Mouse (Mus musculus) CH12.LX (cell line): ENCODE results near the gene Map3k6.
A peak's percentile ranks its signal among the peaks of the same experiment; 100 is the strongest.

Source experiments
- CTCF ChIP-seq, 2 experiments: IDR thresholded peaks in 1 of 2; conservative IDR thresholded peaks in 1 of 2; 2 replicates each; pipeline ENCODE4 v1.5.1; 2011 to 2012; ENCODE audit warnings: low read depth in 2 of 2, low read length in 2 of 2, improper control_type of control experiment in 1 of 2, inconsistent platforms in 1 of 2, mild to moderate bottlenecking in 1 of 2, moderate library complexity in 1 of 2
- E2F4 ChIP-seq: IDR thresholded peaks from 2 replicates; pipeline ENCODE4 v1.6.1; 2011; ENCODE audit warnings: low read depth, low read length, improper control_type of control experiment; ENCODE audit not compliant: insufficient replicate concordance
- EP300 ChIP-seq: IDR thresholded peaks from 2 replicates; pipeline ENCODE4 v1.6.1; 2011; ENCODE audit warnings: low read length, improper control_type of control experiment
- ETS1 ChIP-seq: conservative IDR thresholded peaks from 2 replicates; pipeline ENCODE4 v1.6.1; 2012; ENCODE audit warnings: low read depth, mild to moderate bottlenecking, inconsistent platforms, low read length, improper control_type of control experiment, moderate library complexity
- MXI1 ChIP-seq: IDR thresholded peaks from 2 replicates; pipeline ENCODE4 v1.6.1; 2011; ENCODE audit warnings: mild to moderate bottlenecking, low read depth, low read length, improper control_type of control experiment
- POLR2A ChIP-seq: IDR thresholded peaks from 2 replicates; pipeline ENCODE4 v1.6.1; 2011; ENCODE audit warnings: low read depth, mild to moderate bottlenecking, improper control_type of control experiment, low read length
- RAD21 ChIP-seq: IDR thresholded peaks from 2 replicates; pipeline ENCODE4 v1.6.1; 2011; ENCODE audit warnings: low read depth, mild to moderate bottlenecking, low read length, improper control_type of control experiment, moderate library complexity
- SMC3 ChIP-seq: IDR thresholded peaks from 2 replicates; pipeline ENCODE4 v1.6.1; 2011; ENCODE audit warnings: low read depth, low read length, improper control_type of control experiment
- TCF12 ChIP-seq: IDR thresholded peaks from 2 replicates; pipeline ENCODE4 v1.6.1; 2014; ENCODE audit warnings: low read depth, mild to moderate bottlenecking, inconsistent platforms, low read length, improper control_type of control experiment
- USF2 ChIP-seq: conservative IDR thresholded peaks from 2 replicates; pipeline ENCODE4 v1.6.1; 2011; ENCODE audit warnings: low read depth, low read length, improper control_type of control experiment
- ZNF384 ChIP-seq: IDR thresholded peaks from 2 replicates; pipeline ENCODE4 v1.6.1; 2012; ENCODE audit warnings: low read depth, low read length, improper control_type of control experiment, inconsistent platforms

- TF ChIP-seq SMC3 (peak; percentile 79), USF2 (no peak), TCF12 (no peak), EP300 (no peak), CTCF (conservative IDR thresholded peaks at IDR 0.05 in 1 of 2, IDR thresholded peaks at IDR 0.05 in 1 of 2; ENCODE audit: low read depth in 2 of 2, low read length in 2 of 2) (peak; percentile 17 to 88; a peak in 2 of 4 replicates), E2F4 (no peak), RAD21 (peak; percentile 79), POLR2A (no peak), ETS1 (no peak), MXI1 (no peak), ZNF384 (peak; percentile 57)
These were observed 7.2 kb upstream of the Map3k6 start for GRCm38 (mm10) chr4:133233285-133233976.
